ENCODE assay signal across 9 mouse cellular contexts in genomic region chr16:91406585-91407220, GRCm38 (mm10). TPM values are rescaled to one million over a fixed set of nuclear protein-coding genes. Genes with fewer than 3 reads are reported as not detected.
DNase-seq lines count a peak whose midpoint lies in the region; ATAC-seq lines count a peak whose summit lies in the region.
"Had no signal": no experiment of that assay in that cellular context is flagged by ENCODE, and none has a peak within 500 bp of the region (broad histone marks: within the 10 kb centered on the region; RNA-seq: fewer than 3 reads in every experiment).

No protein-coding gene starts in this region.

- peaks cover 8% of the 10 kb centered on the region for H3K4me1 ChIP-seq in brown adipose tissue, adult 24 weeks (ENCODE audit: control insufficient read depth, insufficient read depth, insufficient read length, low read length)
- H3K4me1 ChIP-seq in intestine, embryonic 15.5 days (replicated peaks): peaks cover 22% of the 10 kb centered on the region
- H3K4me1 ChIP-seq in liver, embryonic 15.5 days (replicated peaks): peaks cover 61% of the 10 kb centered on the region

- WGBS in intestine, embryonic 15.5 days: under 1% methylated on average over 13 of the region's 13 CpGs
- WGBS in liver, embryonic 15.5 days (ENCODE audit: insufficient replicate concordance): under 1% methylated on average over 13 of the region's 13 CpGs

- H3K4me2 ChIP-seq in intestine, embryonic 15.5 days (replicated peaks): peak overlapping the region; percentile 83
- H3K4me2 ChIP-seq in liver, embryonic 15.5 days: peak overlapping the region; percentile 88

- peak overlapping the region; percentile 77 for H3K4me3 ChIP-seq in brown adipose tissue, adult 24 weeks (ENCODE audit: insufficient read depth, low read depth, low read length)
- peak overlapping the region; percentile 89 for H3K4me3 ChIP-seq in intestine, embryonic 15.5 days (replicated peaks)
- H3K4me3 ChIP-seq in liver, embryonic 15.5 days (replicated peaks): peak overlapping the region; percentile 75

- H3K9me3 ChIP-seq in intestine, embryonic 15.5 days: no peaks in the 10 kb centered on the region
- H3K9me3 ChIP-seq in liver, embryonic 15.5 days (replicated peaks): no peaks in the 10 kb centered on the region

- DNase-seq in right cerebral cortex, postnatal 25 days: peak; percentile 31
- no peak for DNase-seq in right cerebral cortex, postnatal 14 days
- DNase-seq in gastrocnemius, postnatal 14 days: peak; percentile 25
- DNase-seq in cerebellum, adult 11 months: no peak

- H3K27ac ChIP-seq in brown adipose tissue, adult 24 weeks (replicated peaks; ENCODE audit: low read depth, low read length): peak overlapping the region; percentile 94
- peak overlapping the region; percentile 89 for H3K27ac ChIP-seq in intestine, embryonic 15.5 days
- H3K27ac ChIP-seq in liver, embryonic 15.5 days (replicated peaks): peak overlapping the region; percentile 91

- ATAC-seq in intestine, embryonic 15.5 days: peak; percentile 19
- ATAC-seq in liver, embryonic 15.5 days (ENCODE audit: insufficient read depth): peak; percentile 68
- ATAC-seq in monocyte, adult 5-6 weeks (replicated peaks; ENCODE audit: insufficient number of reproducible peaks, low FRiP score, low TSS enrichment, poor library complexity, severe bottlenecking): peak; percentile 44

- H3K27me3 ChIP-seq in intestine, embryonic 15.5 days (replicated peaks): no peaks in the 10 kb centered on the region
- no peaks in the 10 kb centered on the region for H3K27me3 ChIP-seq in liver, embryonic 15.5 days

- intact Hi-C loops in gastrocnemius, postnatal 14 days (cut with DNase I; ENCODE audit: low total_unique reads): no loop called here

- H3K9ac ChIP-seq in intestine, embryonic 15.5 days: peak overlapping the region; percentile 88
- H3K9ac ChIP-seq in liver, embryonic 15.5 days: peak overlapping the region; percentile 89

- peaks cover 4% of the 10 kb centered on the region; the same call in 1 of the 2 replicates for H3K36me3 ChIP-seq in intestine, embryonic 15.5 days
- peaks cover 52% of the 10 kb centered on the region for H3K36me3 ChIP-seq in liver, embryonic 15.5 days (replicated peaks)

RNA-seq across cellular contexts. Expression of gene Il10rb, which starts 0.7 kb away (rescaled TPM):
- 29.5 and 44.8 TPM in 2 replicates for polyA plus RNA-seq in brown adipose tissue, adult 24 weeks (2012; ENCODE audit: insufficient read depth, insufficient read length, missing spikeins)
- 10 to 100 TPM in 1 of 2 experiments, 1 to 10 TPM in 1; 9.0 to 10.1 TPM for total RNA-seq in gastrocnemius, postnatal 14 days (2021)
- 64.8 and 74.4 TPM in 2 replicates for polyA plus RNA-seq in intestine, embryonic 15.5 days (2015; fragmentation: Nextera tagmentation; extraction: Ambion mirVana)
- 29.9 and 34.7 TPM in 2 replicates for polyA plus RNA-seq in liver, embryonic 15.5 days (2015; fragmentation: Nextera tagmentation; extraction: Ambion mirVana)
- 86.7 to 144 TPM (median 102 TPM) in 3 replicates for total RNA-seq in monocyte, adult 5-6 weeks (2017)

RNA-seq across cellular contexts. Expression of gene Gm21970, which starts 15.2 kb away (rescaled TPM):
- polyA plus RNA-seq in brown adipose tissue, adult 24 weeks (2012; ENCODE audit: insufficient read depth, insufficient read length, missing spikeins): 13.8 TPM in 1 of 2 replicates, not detected in the other
- total RNA-seq in gastrocnemius, postnatal 14 days (2021): not detected
- not detected in 2 replicates for polyA plus RNA-seq in intestine, embryonic 15.5 days (2015; fragmentation: Nextera tagmentation; extraction: Ambion mirVana)
- 0.31 TPM in 1 of 2 replicates, not detected in the other for polyA plus RNA-seq in liver, embryonic 15.5 days (2015; fragmentation: Nextera tagmentation; extraction: Ambion mirVana)
- total RNA-seq in monocyte, adult 5-6 weeks (2017): not detected in 3 replicates
- total RNA-seq: neutrophil, adult 5-6 weeks had no signal

RNA-seq across cellular contexts. Expression of gene Ifnar2, which starts 34.1 kb away (rescaled TPM):
- polyA plus RNA-seq in brown adipose tissue, adult 24 weeks (2012; ENCODE audit: insufficient read depth, insufficient read length, missing spikeins): 147 and 149 TPM in 2 replicates
- 10 to 100 TPM; 14.6 to 15.2 TPM for total RNA-seq in gastrocnemius, postnatal 14 days (2021)
- 43.9 and 44.5 TPM in 2 replicates for polyA plus RNA-seq in intestine, embryonic 15.5 days (2015; fragmentation: Nextera tagmentation; extraction: Ambion mirVana)
- polyA plus RNA-seq in liver, embryonic 15.5 days (2015; fragmentation: Nextera tagmentation; extraction: Ambion mirVana): 86.9 and 90.8 TPM in 2 replicates
- total RNA-seq in monocyte, adult 5-6 weeks (2017): 188 to 243 TPM (median 214 TPM) in 3 replicates

Comparison
In these comparisons a context has a peak if more than half of its experiments do, and no peak if none do; other contexts are left out.
1. DNase-seq: peak in right cerebral cortex, postnatal 25 days (single experiment) and gastrocnemius, postnatal 14 days (single experiment); none in right cerebral cortex, postnatal 14 days (single experiment) and cerebellum, adult 11 months (single experiment).
2. Peak in every context shown above with its lines, with median percentiles within 50 percentile points of each other: H3K27ac ChIP-seq, H3K4me3 ChIP-seq and ATAC-seq.